Mouse (Mus musculus): ENCODE measurements at regions not wholly inside any gene's neighbourhood (a gene's known extent, or its start where the extent isn't known, plus 50 kb on each side); places are given as distances from the start of the nearest gene placed in this dataset.

GRCm38 (mm10) chr1:80010724-80011123, 149.7 kb upstream of the Serpine2 start:
- no peaks in the 10 kb centered on the region for H3K9me3 ChIP-seq (replicated peaks; ENCODE audit: insufficient read depth, low read length)
- H3K4me1 ChIP-seq (ENCODE audit: control insufficient read depth in 1 of 2, insufficient read depth in 2 of 2, low read length in 2 of 2): no peaks in the 10 kb centered on the region
- no peaks in the 10 kb centered on the region for H3K79me2 ChIP-seq (ENCODE audit: control insufficient read depth, insufficient read depth, low read length, poor library complexity)
- H3K36me3 ChIP-seq (ENCODE audit: control insufficient read depth in 1 of 2, insufficient read depth in 2 of 2, low read length in 2 of 2): no peaks in the 10 kb centered on the region
- H3K27me3 ChIP-seq (ENCODE audit: control insufficient read depth in 1 of 2, insufficient read depth in 2 of 2, low read length in 2 of 2): no peaks in the 10 kb centered on the region
- no peak overlapping the region for H3K27ac ChIP-seq (ENCODE audit: control insufficient read depth, low read depth, low read length)
- no peak overlapping the region for H3K4me3 ChIP-seq (ENCODE audit: control insufficient read depth in 1 of 2, insufficient read depth in 1 of 2, low read depth in 2 of 2, low read length in 2 of 2)
- no peak for TF ChIP-seq NELFE (IDR thresholded peaks at IDR 0.05; ENCODE audit: low read depth, low read length)
- no peak for TF ChIP-seq MAZ (IDR thresholded peaks at IDR 0.05; ENCODE audit: low read depth, low read length)
- TF ChIP-seq MAFK (IDR thresholded peaks at IDR 0.05; ENCODE audit: borderline replicate concordance, low read depth, low read length): no peak
- no peak for TF ChIP-seq ZNF384 (IDR thresholded peaks at IDR 0.05; ENCODE audit: low read depth, low read length)
- no peak for TF ChIP-seq ZC3H11A (IDR thresholded peaks at IDR 0.05; ENCODE audit: low read depth, low read length)
- no peak for TF ChIP-seq EP300 (IDR thresholded peaks at IDR 0.05; ENCODE audit: low read depth in 1 of 2, low read length in 2 of 2)
- TF ChIP-seq MAX (IDR thresholded peaks at IDR 0.05; ENCODE audit: low read length): no peak
- no peak for TF ChIP-seq MXI1 (IDR thresholded peaks at IDR 0.05; ENCODE audit: low read depth, low read length)
- TF ChIP-seq POLR2AphosphoS2 (IDR thresholded peaks at IDR 0.05; ENCODE audit: low read length): no peak
- no peak for TF ChIP-seq ELF1 (IDR thresholded peaks at IDR 0.05; ENCODE audit: low read depth, low read length)
- no peak for DNase-seq (ENCODE audit: low read depth, low spot score)
- no peak overlapping the region for H3K9ac ChIP-seq (ENCODE audit: control insufficient read depth, low read depth, low read length, poor library complexity, severe bottlenecking)

- H3K27ac ChIP-seq (ENCODE audit: control insufficient read depth, low read depth, low read length): no peak overlapping the region
- H3K9me3 ChIP-seq (replicated peaks; ENCODE audit: insufficient read depth, low read length): no peaks in the 10 kb centered on the region
- no peaks in the 10 kb centered on the region for H3K27me3 ChIP-seq (ENCODE audit: control insufficient read depth in 1 of 2, insufficient read depth in 2 of 2, low read length in 2 of 2)
- H3K79me2 ChIP-seq (ENCODE audit: control insufficient read depth, insufficient read depth, low read length, poor library complexity): no peaks in the 10 kb centered on the region
- TF ChIP-seq GATA1 (IDR thresholded peaks at IDR 0.05; ENCODE audit: low read depth, low read length): no peak
- no peak for TF ChIP-seq SMC3 (IDR thresholded peaks at IDR 0.05; ENCODE audit: low read depth, low read length)
- H3K4me1 ChIP-seq (ENCODE audit: control insufficient read depth in 1 of 2, insufficient read depth in 2 of 2, low read length in 2 of 2): no peaks in the 10 kb centered on the region
- H3K36me3 ChIP-seq (ENCODE audit: control insufficient read depth in 1 of 2, insufficient read depth in 2 of 2, low read length in 2 of 2): no peaks in the 10 kb centered on the region
- H3K4me3 ChIP-seq (ENCODE audit: control insufficient read depth in 1 of 2, insufficient read depth in 1 of 2, low read depth in 2 of 2, low read length in 2 of 2): no peak overlapping the region
- no peak overlapping the region for H3K9ac ChIP-seq (ENCODE audit: control insufficient read depth, low read depth, low read length, poor library complexity, severe bottlenecking)
- DNase-seq (ENCODE audit: low read depth, low spot score): no peak
Observed at GRCm38 (mm10) chr1:79999081-79999480, 138.1 kb upstream of the Serpine2 start.

GRCm38 (mm10) chr1:79997911-79998310, 136.9 kb upstream of the Serpine2 start:
- Histone ChIP-seq H3K36me3 (ENCODE audit: control insufficient read depth in 1 of 2, insufficient read depth in 2 of 2, low read length in 2 of 2) (no peaks in the 10 kb centered on the region), H3K79me2 (ENCODE audit: control insufficient read depth, insufficient read depth, low read length, poor library complexity) (no peaks in the 10 kb centered on the region), H3K4me1 (ENCODE audit: control insufficient read depth in 1 of 2, insufficient read depth in 2 of 2, low read length in 2 of 2) (no peaks in the 10 kb centered on the region), H3K4me3 (ENCODE audit: control insufficient read depth in 1 of 2, insufficient read depth in 1 of 2, low read depth in 2 of 2, low read length in 2 of 2) (no peak overlapping the region), H3K9ac (ENCODE audit: control insufficient read depth, low read depth, low read length, poor library complexity, severe bottlenecking) (no peak overlapping the region), H3K27ac (ENCODE audit: control insufficient read depth, low read depth, low read length) (no peak overlapping the region), H3K9me3 (replicated peaks; ENCODE audit: insufficient read depth, low read length) (no peaks in the 10 kb centered on the region), H3K27me3 (ENCODE audit: control insufficient read depth in 1 of 2, insufficient read depth in 2 of 2, low read length in 2 of 2) (no peaks in the 10 kb centered on the region)
- TF ChIP-seq POLR2AphosphoS5 (IDR thresholded peaks at IDR 0.05; ENCODE audit: borderline replicate concordance, low read depth, low read length): no peak
- TF ChIP-seq ETS1 (IDR thresholded peaks at IDR 0.05; ENCODE audit: low read depth, low read length): no peak
- TF ChIP-seq MYB (IDR thresholded peaks at IDR 0.05; ENCODE audit: low read depth, low read length): no peak
- TF ChIP-seq HCFC1 (IDR thresholded peaks at IDR 0.05; ENCODE audit: low read depth, low read length): no peak
- no peak for TF ChIP-seq RAD21 (IDR thresholded peaks at IDR 0.05; ENCODE audit: low read depth, low read length)
- no peak for TF ChIP-seq SIN3A (IDR thresholded peaks at IDR 0.05; ENCODE audit: low read length)
- no peak for DNase-seq (ENCODE audit: low read depth, low spot score)

Data from MEL (cell line).